8 mouse cellular contexts compared by ENCODE assay signal in the genomic region with DNA sequence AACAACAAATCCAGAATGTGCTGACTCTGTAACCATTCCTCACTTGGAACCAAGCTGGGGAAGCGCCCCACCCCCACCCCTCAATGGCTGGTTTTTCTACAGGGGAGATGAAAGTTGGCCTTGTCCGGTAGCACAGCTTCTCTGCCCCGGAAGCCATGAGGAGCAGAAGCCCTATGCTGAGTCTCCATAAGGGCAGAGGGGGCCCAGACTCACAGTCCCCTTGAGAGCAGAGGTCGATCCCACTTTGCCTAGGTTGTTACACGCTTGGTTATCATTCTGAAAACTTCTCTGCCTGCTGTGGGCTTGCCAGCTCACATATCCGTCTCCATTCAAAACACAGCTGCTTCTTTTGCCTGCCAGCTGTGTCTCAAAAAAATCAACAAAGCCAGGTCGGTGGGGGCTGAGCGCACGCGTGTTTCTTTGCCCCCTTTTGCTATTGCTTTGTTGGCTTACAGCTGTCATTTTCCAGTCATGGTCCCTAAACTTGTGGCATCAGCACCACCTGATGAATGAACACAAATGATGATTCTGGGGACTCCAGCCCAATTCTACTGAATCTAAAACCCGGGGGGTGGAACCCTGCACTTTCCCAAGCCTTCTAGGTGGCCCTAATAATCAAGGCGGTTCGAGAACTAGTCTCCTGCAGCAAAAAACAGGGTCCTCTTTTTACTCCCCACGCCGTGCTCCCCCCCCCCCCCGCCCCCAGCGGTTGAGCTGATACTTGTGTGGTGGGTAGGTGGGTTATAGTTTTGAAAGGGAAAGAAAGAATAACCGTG. TPM values are rescaled to one million over a fixed set of nuclear protein-coding genes. Genes with fewer than 3 reads are reported as not detected.
DNase-seq lines count a peak whose midpoint lies in the region; ATAC-seq and TF ChIP-seq lines count a peak whose summit lies in the region.
"Had no signal": no experiment of that assay in that cellular context is flagged by ENCODE, and none has a peak within 500 bp of the region (broad histone marks: within the 10 kb centered on the region; RNA-seq: fewer than 3 reads in every experiment).

No protein-coding gene starts in this region.

- H3K4me3 ChIP-seq in lung, postnatal 0 days (ENCODE audit: low read depth, low read length): no peak overlapping the region
- H3K4me3 ChIP-seq in lung, adult 2 months (replicated peaks; ENCODE audit: extremely low read depth, low read depth, low read length): no peak overlapping the region
- H3K4me3 ChIP-seq in embryonic facial prominence, embryonic 15.5 days (replicated peaks): no peak overlapping the region
- H3K4me3 ChIP-seq in limb, embryonic 13.5 days: peak overlapping the region; percentile 14
- no peak overlapping the region for H3K4me3 ChIP-seq in left cerebral cortex, adult 2 months

- peak; percentile 45 for ATAC-seq in lung, postnatal 0 days
- 0 out of 2 replicates have a peak, but pooled peaks have one; percentile 6 for ATAC-seq in embryonic facial prominence, embryonic 15.5 days (ENCODE audit: insufficient number of reproducible peaks, low FRiP score, low TSS enrichment, low read depth)
- peak; percentile 39; the same call in 1 of the 2 replicates for ATAC-seq in limb, embryonic 13.5 days (ENCODE audit: low FRiP score, low read depth)
- no peak for ATAC-seq in frontal cortex, adult (ENCODE audit: low TSS enrichment)

- no peak for TF ChIP-seq POLR2A in lung, adult 2 months (IDR thresholded peaks at IDR 0.05; ENCODE audit: borderline replicate concordance, extremely low read depth, low read depth, low read length)

- intact Hi-C loops in left cerebral cortex, adult 2 months (cut with DNase I): no loop called here

- WGBS in lung, postnatal 0 days: 24% methylated on average over 16 of the region's 18 CpGs
- WGBS in lung, adult 2 months: 23% methylated on average over 18 of the region's 18 CpGs
- 7% methylated on average over 18 of the region's 18 CpGs for WGBS in embryonic facial prominence, embryonic 15.5 days
- 5% methylated on average over 17 of the region's 18 CpGs for WGBS in limb, embryonic 13.5 days

- H3K27ac ChIP-seq in lung, postnatal 0 days (ENCODE audit: low read length): no peak overlapping the region; the same call in 1 of the 2 replicates
- H3K27ac ChIP-seq in embryonic facial prominence, embryonic 15.5 days (replicated peaks): no peak overlapping the region
- peak overlapping the region; percentile 84 for H3K27ac ChIP-seq in limb, embryonic 13.5 days
- no peak overlapping the region for H3K27ac ChIP-seq in left cerebral cortex, adult 2 months

- no peaks in the 10 kb centered on the region for H3K27me3 ChIP-seq in lung, postnatal 0 days (replicated peaks; ENCODE audit: insufficient read depth, low read length)
- no peaks in the 10 kb centered on the region for H3K27me3 ChIP-seq in embryonic facial prominence, embryonic 15.5 days
- no peaks in the 10 kb centered on the region for H3K27me3 ChIP-seq in limb, embryonic 13.5 days

- peak; percentile 46 for DNase-seq in lung, postnatal 0 days (ENCODE audit: low spot score)
- no peak for DNase-seq in lung, adult 2 months
- peak; percentile 59 for DNase-seq in retina, embryonic 14.5 days (ENCODE audit: low spot score)
- DNase-seq in left cerebral cortex, adult 2 months (ENCODE audit: extremely low spot score in 1 of 2, low spot score in 2 of 2): no peak
- DNase-seq: right cerebral cortex, postnatal 14 days had no signal

- H3K9me3 ChIP-seq in lung, postnatal 0 days (ENCODE audit: low read length): no peaks in the 10 kb centered on the region
- H3K9me3 ChIP-seq in embryonic facial prominence, embryonic 15.5 days (replicated peaks): no peaks in the 10 kb centered on the region
- H3K9me3 ChIP-seq in limb, embryonic 13.5 days: peaks cover 2% of the 10 kb centered on the region; the same call in 1 of the 2 replicates

- H3K9ac ChIP-seq in lung, postnatal 0 days (replicated peaks; ENCODE audit: low read depth): no peak overlapping the region
- H3K9ac ChIP-seq in embryonic facial prominence, embryonic 15.5 days: no peak overlapping the region
- no peak overlapping the region for H3K9ac ChIP-seq in limb, embryonic 13.5 days

- TF ChIP-seq EP300 in lung, postnatal 0 days (IDR thresholded peaks at IDR 0.05): no peak

- no peak overlapping the region for H3K4me2 ChIP-seq in lung, postnatal 0 days (replicated peaks; ENCODE audit: low read depth, low read length)
- H3K4me2 ChIP-seq in embryonic facial prominence, embryonic 15.5 days (replicated peaks): peak overlapping the region; percentile 26
- peak overlapping the region; percentile 58 for H3K4me2 ChIP-seq in limb, embryonic 13.5 days (replicated peaks)

- no peaks in the 10 kb centered on the region for H3K4me1 ChIP-seq in lung, postnatal 0 days (ENCODE audit: insufficient read depth, low read depth, low read length)
- no peaks in the 10 kb centered on the region for H3K4me1 ChIP-seq in lung, adult 2 months (ENCODE audit: control insufficient read depth, insufficient read depth, low read length)
- H3K4me1 ChIP-seq in embryonic facial prominence, embryonic 15.5 days: peaks cover 23% of the 10 kb centered on the region
- peaks cover 42% of the 10 kb centered on the region for H3K4me1 ChIP-seq in limb, embryonic 13.5 days

- no peaks in the 10 kb centered on the region for H3K36me3 ChIP-seq in lung, postnatal 0 days (ENCODE audit: insufficient read depth, low read length)
- H3K36me3 ChIP-seq in embryonic facial prominence, embryonic 15.5 days: no peaks in the 10 kb centered on the region
- no peaks in the 10 kb centered on the region for H3K36me3 ChIP-seq in limb, embryonic 13.5 days

- no peak for TF ChIP-seq CTCF in lung, postnatal 0 days (IDR thresholded peaks at IDR 0.05)
- no peak for TF ChIP-seq CTCF in lung, adult 2 months (IDR thresholded peaks at IDR 0.05; ENCODE audit: insufficient read depth, low read length)
- TF ChIP-seq CTCF in left cerebral cortex, adult 2 months (IDR thresholded peaks at IDR 0.05): no peak

RNA-seq across cellular contexts. Expression of a gene that starts 28.1 kb away (rescaled TPM):
- polyA plus RNA-seq in lung, postnatal 0 days (2015; fragmentation: Nextera tagmentation; extraction: Ambion mirVana): 3.4 and 4.4 TPM in 2 replicates
- polyA plus RNA-seq in lung, adult 2 months (2012; rRNA removed): 0.59 and 1.5 TPM in 2 replicates
- 1.6 and 2.9 TPM in 2 replicates for polyA plus RNA-seq in embryonic facial prominence, embryonic 15.5 days (2015; fragmentation: Nextera tagmentation; extraction: Ambion mirVana)
- 1.4 and 1.6 TPM in 2 replicates for polyA plus RNA-seq in limb, embryonic 13.5 days (2015; fragmentation: Nextera tagmentation; extraction: Ambion mirVana)
- total RNA-seq in left cerebral cortex, adult 2 months (2021): 1 to 10 TPM; 3.5 to 4.4 TPM

RNA-seq across cellular contexts. Expression of a gene that starts 46.1 kb away (rescaled TPM):
- polyA plus RNA-seq in lung, postnatal 0 days (2015; fragmentation: Nextera tagmentation; extraction: Ambion mirVana): 0.79 and 1.0 TPM in 2 replicates
- 4.0 and 5.7 TPM in 2 replicates for polyA plus RNA-seq in lung, adult 2 months (2012; rRNA removed)
- 0.21 and 0.47 TPM in 2 replicates for polyA plus RNA-seq in embryonic facial prominence, embryonic 15.5 days (2015; fragmentation: Nextera tagmentation; extraction: Ambion mirVana)
- 0.19 and 0.28 TPM in 2 replicates for polyA plus RNA-seq in limb, embryonic 13.5 days (2015; fragmentation: Nextera tagmentation; extraction: Ambion mirVana)
- 10 to 100 TPM in 1 of 2 experiments, 1 to 10 TPM in 1; 9.2 to 14.8 TPM for total RNA-seq in left cerebral cortex, adult 2 months (2021)

Comparison
In these comparisons a context has a peak if more than half of its experiments do, and no peak if none do; other contexts are left out.
1. DNase-seq: peak in lung, postnatal 0 days (single experiment) and retina, embryonic 14.5 days (single experiment); none in lung, adult 2 months (single experiment) and left cerebral cortex, adult 2 months (0 of 2).